In the genomic region with DNA sequence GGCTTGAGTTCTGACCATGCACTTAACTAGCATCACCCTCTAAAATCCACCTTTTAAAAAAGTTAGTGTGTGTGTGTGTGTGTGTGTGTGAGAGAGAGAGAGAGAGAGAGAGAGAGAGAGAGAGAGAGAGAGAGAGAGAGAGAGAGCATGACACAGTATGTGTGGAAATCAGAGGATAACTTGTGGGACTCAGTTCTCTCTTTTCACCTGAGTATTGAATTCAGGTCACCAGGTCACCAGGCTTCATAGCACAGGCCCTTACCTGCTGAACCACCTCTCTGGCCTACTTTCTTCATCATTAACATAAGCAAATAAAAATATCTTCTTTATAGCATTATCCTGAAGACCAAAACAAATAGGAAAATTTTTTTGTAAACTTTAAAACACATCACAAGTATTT, we compare ENCODE assay signal across 17 mouse cellular contexts. TPM values are rescaled to one million over a fixed set of nuclear protein-coding genes. Genes with fewer than 3 reads are reported as not detected.
DNase-seq lines count a peak whose midpoint lies in the region; ATAC-seq lines count a peak whose summit lies in the region.
"Had no signal": no experiment of that assay in that cellular context is flagged by ENCODE, and none has a peak within 500 bp of the region (broad histone marks: within the 10 kb centered on the region; RNA-seq: fewer than 3 reads in every experiment).

A gene (minus strand): TSS at position 101 of the 400 bp plus-strand sequence.

- H3K27me3 ChIP-seq in heart, embryonic 11.5 days (ENCODE audit: control insufficient read depth, insufficient read depth, low read length) = peaks cover 17% of the 10 kb centered on the region

- no peak within 1 kb of the TSS for H3K4me2 ChIP-seq in heart, embryonic 11.5 days

- no peak within 1 kb of the TSS for H3K9ac ChIP-seq in heart, embryonic 11.5 days (ENCODE audit: low read depth, low read length)
- H3K9ac ChIP-seq: liver, embryonic 14.5 days had no signal

- no peak within 1 kb of the TSS for H3K27ac ChIP-seq in heart, embryonic 11.5 days (ENCODE audit: low read depth, low read length)
- H3K27ac ChIP-seq: heart, embryonic 10.5 days; liver, embryonic 14.5 days had no signal

- H3K36me3 ChIP-seq in heart, embryonic 11.5 days (ENCODE audit: control insufficient read depth, insufficient read depth, low read length) = no peaks in the 10 kb centered on the region
- H3K36me3 ChIP-seq: G1E; heart, embryonic 10.5 days had no signal

- H3K4me1 ChIP-seq in heart, embryonic 11.5 days (ENCODE audit: control insufficient read depth, insufficient read depth, low read length) = peaks cover 2% of the 10 kb centered on the region; the same call in 1 of the 2 replicates

- intact Hi-C loops in left cerebral cortex, postnatal 36 days (cut with DNase I) = no loop called here

- peak; percentile 29 for DNase-seq in heart, adult 11 months
- no peak for DNase-seq in left cerebral cortex, adult 18-20 months (ENCODE audit: low spot score in 2 of 2)
- DNase-seq in left cerebral cortex, adult 9 months (ENCODE audit: low spot score in 2 of 2) = no peak
- no peak for DNase-seq in gonadal fat pad, adult 2 months (ENCODE audit: low read depth)
- no peak for DNase-seq in left cerebral cortex, postnatal 36 days (ENCODE audit: low spot score in 2 of 2)
- no peak for DNase-seq in thymus, postnatal 10 days (ENCODE audit: low spot score in 2 of 2)
- no peak for DNase-seq in right cerebral cortex, adult 18-20 months
- DNase-seq: adrenal gland, postnatal 36 days; B cell, adult 2 months; kidney, postnatal 14 days; lung, postnatal 36 days; right cerebral cortex, postnatal 25 days had no signal

- no peak for ATAC-seq in heart, embryonic 11.5 days (replicated peaks; ENCODE audit: insufficient number of reproducible peaks, low FRiP score, low TSS enrichment)

- no peak within 1 kb of the TSS for H3K4me3 ChIP-seq in heart, embryonic 11.5 days (ENCODE audit: low read depth, low read length)
- H3K4me3 ChIP-seq: heart, embryonic 10.5 days had no signal

- H3K9me3 ChIP-seq in heart, embryonic 11.5 days (replicated peaks; ENCODE audit: control insufficient read depth, low read length) = no peaks in the 10 kb centered on the region
- H3K9me3 ChIP-seq: heart, embryonic 10.5 days had no signal

RNA-seq across cellular contexts. Expression of the gene that starts here (rescaled TPM):
- 3.2 and 3.8 TPM in 2 replicates for polyA plus RNA-seq in heart, embryonic 11.5 days (2014; fragmentation: Nextera tagmentation; extraction: Ambion mirVana)
- total RNA-seq in left cerebral cortex, adult 18-20 months (2021) = 10 to 100 TPM; 48.2 to 49.2 TPM
- 8.6 and 12.0 TPM in 2 replicates for polyA plus RNA-seq in gonadal fat pad, adult 2 months (2012; rRNA removed)
- total RNA-seq in left cerebral cortex, postnatal 36 days (2021) = 10 to 100 TPM; 51.9 to 56.7 TPM
- total RNA-seq: monocyte, adult 5-6 weeks had no signal
- polyA plus RNA-seq: G1E had no signal
